Mouse (Mus musculus) midbrain, embryonic 14.5 days (tissue): ENCODE measurements around the gene 1700001J03Rik. TPM values are rescaled to one million over a fixed set of nuclear protein-coding genes. Genes with fewer than 3 reads are reported as not detected.
"Not testable (repeated sequence)": the region's sequence is repeated elsewhere in the genome, so short reads cannot be mapped to it uniquely, and the experiment has no call there.

Experiments
- ATAC-seq: fragments of 200-750 bp; cut with Nextera tagmentation; 2 replicates; pipeline ENCODE4 v1.8.0; 2017; ENCODE audit warnings: moderate number of reproducible peaks, moderate library complexity; ENCODE audit not compliant: low FRiP score, low TSS enrichment
- DNase-seq: peaks from one replicate; pipeline ENCODE4 v3.0.0-alpha.2; 2015
- H3K27ac ChIP-seq: fragments of 300-500 bp; sonication (generic); replicated peaks from 2 replicates; pipeline ENCODE4 v1.5.1; 2014; ENCODE audit warnings: mild to moderate bottlenecking, low read depth, low read length, moderate library complexity
- H3K27me3 ChIP-seq: fragments of 300-500 bp; sonication (generic); 2 replicates; pipeline ENCODE4 v1.6.1; 2014; ENCODE audit warnings: low read length, control low read depth, mixed read lengths; ENCODE audit not compliant: control insufficient read depth, insufficient read depth
- H3K36me3 ChIP-seq: fragments of 300-500 bp; sonication (generic); 2 replicates; pipeline ENCODE4 v1.6.1; 2014; ENCODE audit warnings: low read length, control low read depth; ENCODE audit not compliant: control insufficient read depth, insufficient read depth
- H3K4me1 ChIP-seq: fragments of 300-500 bp; sonication (generic); 2 replicates; pipeline ENCODE4 v1.6.1; 2014; ENCODE audit warnings: mild to moderate bottlenecking, antibody characterized with exemption, low read length, control low read depth; ENCODE audit not compliant: control insufficient read depth, insufficient read depth
- H3K4me2 ChIP-seq: fragments of 300-500 bp; sonication (generic); 2 replicates; pipeline ENCODE4 v1.6.1; 2014; ENCODE audit warnings: mild to moderate bottlenecking, low read length, moderate library complexity
- H3K4me3 ChIP-seq: fragments of 300-500 bp; sonication (generic); replicated peaks from 2 replicates; pipeline ENCODE4 v1.5.1; 2014; ENCODE audit warnings: low read depth, low read length
- H3K9ac ChIP-seq: fragments of 300-500 bp; sonication (generic); replicated peaks from 2 replicates; pipeline ENCODE4 v1.6.1; 2014; ENCODE audit warnings: mild to moderate bottlenecking, low read length, moderate library complexity
- H3K9me3 ChIP-seq: fragments of 300-500 bp; sonication (generic); 2 replicates; pipeline ENCODE4 v1.6.1; 2016; ENCODE audit warnings: low read length, control low read depth, mixed read lengths; ENCODE audit not compliant: control insufficient read depth
- WGBS: fragments of 180-500 bp; shearing (Covaris S2); extraction: QIAGEN DNeasy Blood & Tissue Kit; methylation state at CpG from one replicate; pipeline ENCODE4 v1.1.7; 2014; 5-methylcytosine and 5-hydroxymethylcytosine counted together
- polyA plus RNA-seq: library from polyadenylated mRNA; unstranded; fragments of >200 nt; fragmentation: Nextera tagmentation; extraction: Ambion mirVana; gene quantifications from 2 replicates; pipeline ENCODE4 v1.2.1, GENCODE M21; 2014

The 1700001J03Rik gene
- polyA plus RNA-seq, 1 experiment from 2014 or later, result not detected

GRCm38 (mm10) chr5:146193360-146193759 is 8.3 kb upstream of the 1700001J03Rik start:
- Histone ChIP-seq H3K4me2 (no peak overlapping the region), H3K4me1 (no peaks in the 10 kb centered on the region), H3K36me3 (no peaks in the 10 kb centered on the region), H3K27ac (no peak overlapping the region), H3K9me3 (no peaks in the 10 kb centered on the region), H3K9ac (no peak overlapping the region), H3K4me3 (no peak overlapping the region), H3K27me3 (no peaks in the 10 kb centered on the region)
- ATAC-seq, result no peak
- WGBS, result 83% methylated on average over 8 of the region's 8 CpGs
- no peak for DNase-seq

- Histone ChIP-seq H3K27ac (no peak overlapping the region), H3K27me3 (no peaks in the 10 kb centered on the region), H3K4me1 (no peaks in the 10 kb centered on the region), H3K4me3 (no peak overlapping the region), H3K9ac (no peak overlapping the region), H3K9me3 (no peaks in the 10 kb centered on the region), H3K4me2 (no peak overlapping the region), H3K36me3 (no peaks in the 10 kb centered on the region)
- ATAC-seq (no peak), DNase-seq (no peak)
- 60% methylated on average over 3 of the region's 3 CpGs for WGBS
These were observed 5.6 kb upstream of the 1700001J03Rik start for GRCm38 (mm10) chr5:146190501-146191269.

- Histone ChIP-seq H3K4me1 (no peaks in the 10 kb centered on the region), H3K4me2 (no peak overlapping the region), H3K27me3 (no peaks in the 10 kb centered on the region), H3K4me3 (no peak overlapping the region), H3K9ac (no peak overlapping the region), H3K27ac (no peak overlapping the region), H3K9me3 (no peaks in the 10 kb centered on the region), H3K36me3 (no peaks in the 10 kb centered on the region)
- DNase-seq (no peak), ATAC-seq (no peak)
- 70% methylated on average over 4 of the region's 4 CpGs for WGBS
These were observed 5.0 kb upstream of the 1700001J03Rik start for GRCm38 (mm10) chr5:146190093-146190492.

GRCm38 (mm10) chr5:146188712-146189111 is 3.6 kb upstream of the 1700001J03Rik start:
- Histone ChIP-seq H3K4me1 (no peaks in the 10 kb centered on the region), H3K9me3 (no peaks in the 10 kb centered on the region), H3K36me3 (no peaks in the 10 kb centered on the region), H3K4me3 (no peak overlapping the region), H3K27me3 (no peaks in the 10 kb centered on the region), H3K9ac (no peak overlapping the region), H3K4me2 (no peak overlapping the region), H3K27ac (no peak overlapping the region)
- DNase-seq (no peak), ATAC-seq (no peak)
- 92% methylated on average over 7 of the region's 7 CpGs for WGBS

- no peak overlapping the region for H3K4me2 ChIP-seq
- H3K9me3 ChIP-seq, result no peaks in the 10 kb centered on the region
- DNase-seq, result no peak
- no peak for ATAC-seq
- no peaks in the 10 kb centered on the region for H3K4me1 ChIP-seq
- H3K4me3 ChIP-seq, result no peak overlapping the region
- no peak overlapping the region for H3K9ac ChIP-seq
- H3K27me3 ChIP-seq, result no peaks in the 10 kb centered on the region
- 84% methylated on average over 1 of the region's 1 CpGs for WGBS
- H3K27ac ChIP-seq, result no peak overlapping the region
- no peaks in the 10 kb centered on the region for H3K36me3 ChIP-seq
These were observed 3.0 kb upstream of the 1700001J03Rik start for GRCm38 (mm10) chr5:146188144-146188543.

GRCm38 (mm10) chr5:146187441-146187840 is 2.3 kb upstream of the 1700001J03Rik start:
- H3K27ac ChIP-seq, H3K9ac ChIP-seq, H3K36me3 ChIP-seq, ATAC-seq, H3K9me3 ChIP-seq, H3K4me2 ChIP-seq, H3K4me3 ChIP-seq, H3K4me1 ChIP-seq, H3K27me3 ChIP-seq: not testable (repeated sequence)
- 29% methylated on average over 5 of the region's 5 CpGs for WGBS
- DNase-seq, result peak; percentile 67

GRCm38 (mm10) chr5:146172744-146173143 is 12.4 kb downstream of the 1700001J03Rik start:
- H3K9me3 ChIP-seq, H3K27ac ChIP-seq, H3K9ac ChIP-seq, H3K4me3 ChIP-seq, H3K27me3 ChIP-seq, H3K4me1 ChIP-seq, H3K4me2 ChIP-seq, ATAC-seq, DNase-seq, H3K36me3 ChIP-seq: not testable (repeated sequence)
- 65% methylated on average over 4 of the region's 4 CpGs for WGBS

- H3K9me3 ChIP-seq, H3K9ac ChIP-seq, H3K27me3 ChIP-seq, H3K4me3 ChIP-seq, H3K36me3 ChIP-seq, H3K4me1 ChIP-seq, H3K27ac ChIP-seq, H3K4me2 ChIP-seq, ATAC-seq, DNase-seq: not testable (repeated sequence)
- WGBS, result 85% methylated on average over 2 of the region's 2 CpGs
These were observed 14.5 kb downstream of the 1700001J03Rik start, which contains the start of gene Gm6309 for GRCm38 (mm10) chr5:146170621-146171020. Gene Gm6309, minus strand, starts transcription at chr5:146170721.

- H3K9ac ChIP-seq, H3K36me3 ChIP-seq, H3K4me2 ChIP-seq, ATAC-seq, H3K27me3 ChIP-seq, H3K4me3 ChIP-seq, H3K27ac ChIP-seq, H3K4me1 ChIP-seq, DNase-seq, H3K9me3 ChIP-seq: not testable (repeated sequence)
- WGBS, result 94% methylated on average over 3 of the region's 3 CpGs
These were observed 24.7 kb downstream of the 1700001J03Rik start, which contains the start of gene Gm5565 for GRCm38 (mm10) chr5:146160439-146160838. Gene Gm5565, minus strand, starts transcription at chr5:146160539.
